22 mouse cellular contexts compared by ENCODE assay signal in genomic region chr2:68254756-68255155, GRCm38 (mm10).
DNase-seq lines count a peak whose midpoint lies in the region; ATAC-seq and TF ChIP-seq lines count a peak whose summit lies in the region.
"Had no signal": no experiment of that assay in that cellular context is flagged by ENCODE, and none has a peak within 500 bp of the region (broad histone marks: within the 10 kb centered on the region; RNA-seq: fewer than 3 reads in every experiment).

No protein-coding gene starts in this region.

- no peak for DNase-seq in kidney, adult 11 months
- DNase-seq in kidney, adult 8-10 months: no peak
- no peak for DNase-seq in kidney, adult 18-20 months
- no peak for DNase-seq in testis, postnatal 10 days (ENCODE audit: low spot score)
- DNase-seq: adrenal gland, adult 2 months; adrenal gland, adult 8-10 months; adrenal gland, postnatal 10 days; adrenal gland, postnatal 14 days; adrenal gland, postnatal 25 days; adrenal gland, postnatal 36 days; B cell, adult 2 months; cerebellum, adult 11 months; cerebellum, adult 11-12 months had no signal

- 0 out of 2 replicates have a peak, but pooled peaks cover 3% of the 10 kb centered on the region for H3K36me3 ChIP-seq in kidney, embryonic 14.5 days (ENCODE audit: control insufficient read depth, insufficient read depth, low read length)
- no peaks in the 10 kb centered on the region for H3K36me3 ChIP-seq in kidney, embryonic 15.5 days
- no peaks in the 10 kb centered on the region; the same call in 1 of the 2 replicates for H3K36me3 ChIP-seq in kidney, embryonic 16.5 days (ENCODE audit: insufficient read depth, low read length)
- H3K36me3 ChIP-seq in testis, adult 2 months (ENCODE audit: control insufficient read depth, insufficient read depth, low read length): no peaks in the 10 kb centered on the region; the same call in 1 of the 2 replicates
- H3K36me3 ChIP-seq: G1E had no signal

- H3K4me1 ChIP-seq in kidney, embryonic 14.5 days (ENCODE audit: control insufficient read depth, insufficient read depth, low read length): no peaks in the 10 kb centered on the region
- peaks cover 6% of the 10 kb centered on the region; the same call in 1 of the 2 replicates for H3K4me1 ChIP-seq in kidney, embryonic 15.5 days
- H3K4me1 ChIP-seq in kidney, embryonic 16.5 days (ENCODE audit: insufficient read depth, low read length): peaks cover 13% of the 10 kb centered on the region; the same call in 1 of the 2 replicates
- no peaks in the 10 kb centered on the region for H3K4me1 ChIP-seq in testis, adult 2 months (ENCODE audit: control insufficient read depth, insufficient read depth, low read length)

- H3K27me3 ChIP-seq in kidney, embryonic 14.5 days (ENCODE audit: control insufficient read depth, insufficient read depth, low read length): no peaks in the 10 kb centered on the region
- no peaks in the 10 kb centered on the region for H3K27me3 ChIP-seq in kidney, embryonic 15.5 days
- H3K27me3 ChIP-seq in kidney, embryonic 16.5 days (ENCODE audit: insufficient read depth, low read length): no peaks in the 10 kb centered on the region
- H3K27me3 ChIP-seq in testis, adult 2 months (ENCODE audit: control insufficient read depth, insufficient read depth, low read length): no peaks in the 10 kb centered on the region
- H3K27me3 ChIP-seq: CH12.LX, Patski had no signal

- no peaks in the 10 kb centered on the region for H3K9me3 ChIP-seq in kidney, embryonic 14.5 days (ENCODE audit: control insufficient read depth, low read length)
- H3K9me3 ChIP-seq in kidney, embryonic 15.5 days (replicated peaks): no peaks in the 10 kb centered on the region
- no peaks in the 10 kb centered on the region for H3K9me3 ChIP-seq in kidney, embryonic 16.5 days (ENCODE audit: low read length)

- no peak overlapping the region for H3K4me2 ChIP-seq in kidney, embryonic 14.5 days (replicated peaks; ENCODE audit: low read depth, low read length)
- H3K4me2 ChIP-seq in kidney, embryonic 15.5 days: no peak overlapping the region
- H3K4me2 ChIP-seq in kidney, embryonic 16.5 days (replicated peaks; ENCODE audit: low read depth, low read length): no peak overlapping the region

- TF ChIP-seq CTCF in testis, adult 2 months (IDR thresholded peaks at IDR 0.05; ENCODE audit: control insufficient read depth, insufficient read depth, insufficient replicate concordance, low read depth, low read length): no peak

- no peak overlapping the region for H3K4me3 ChIP-seq in kidney, embryonic 14.5 days (ENCODE audit: low read length)
- H3K4me3 ChIP-seq in kidney, embryonic 15.5 days (replicated peaks): no peak overlapping the region
- H3K4me3 ChIP-seq in kidney, embryonic 16.5 days (ENCODE audit: low read length): no peak overlapping the region
- peak overlapping the region; percentile 9; the same call in 1 of the 2 replicates for H3K4me3 ChIP-seq in testis, adult 2 months (ENCODE audit: control insufficient read depth, low read depth, low read length)

- 58% methylated on average over 4 of the region's 4 CpGs for WGBS in kidney, embryonic 14.5 days
- WGBS in kidney, embryonic 15.5 days: 51% methylated on average over 4 of the region's 4 CpGs
- WGBS in kidney, embryonic 16.5 days: 52% methylated on average over 4 of the region's 4 CpGs

- H3K27ac ChIP-seq in kidney, embryonic 14.5 days (ENCODE audit: low read depth, low read length): no peak overlapping the region
- H3K27ac ChIP-seq in kidney, embryonic 15.5 days: 0 out of 2 replicates have a peak overlapping the region, but pooled peaks have one; percentile 13
- H3K27ac ChIP-seq in kidney, embryonic 16.5 days (ENCODE audit: low read length): no peak overlapping the region
- no peak overlapping the region for H3K27ac ChIP-seq in testis, adult 2 months (ENCODE audit: control insufficient read depth, insufficient read depth, low read depth, low read length)

- peak; percentile 39; the same call in 1 of the 2 replicates for ATAC-seq in kidney, embryonic 14.5 days (ENCODE audit: low FRiP score, low TSS enrichment)
- peak; percentile 54; the same call in 1 of the 2 replicates for ATAC-seq in kidney, embryonic 15.5 days (replicated peaks; ENCODE audit: low FRiP score)
- peak; percentile 67 for ATAC-seq in kidney, embryonic 16.5 days (ENCODE audit: low FRiP score, low TSS enrichment)
- ATAC-seq: activated CD4-positive, CD25-positive, alpha-beta regulatory T cell, adult 4 months; CD4-positive, CD25-positive, alpha-beta regulatory T cell, adult 4 months; Patski had no signal

- H3K9ac ChIP-seq in kidney, embryonic 14.5 days (ENCODE audit: low read depth, low read length): no peak overlapping the region
- H3K9ac ChIP-seq in kidney, embryonic 15.5 days: no peak overlapping the region
- H3K9ac ChIP-seq in kidney, embryonic 16.5 days (replicated peaks; ENCODE audit: low read length): no peak overlapping the region

- no peak for TF ChIP-seq POLR2A in testis, adult 2 months (IDR thresholded peaks at IDR 0.05; ENCODE audit: control insufficient read depth, low read depth, low read length)
